Mouse (Mus musculus): ENCODE measurements at regions not wholly inside any gene's neighbourhood (a gene's known extent, or its start where the extent isn't known, plus 50 kb on each side); places are given as distances from the start of the nearest gene placed in this dataset.

GRCm38 (mm10) chr15:86590033-86590432, 375.8 kb downstream of the Tbc1d22a start:
- TF ChIP-seq CTCF (IDR thresholded peaks at IDR 0.05; ENCODE audit: control insufficient read depth, insufficient read depth, insufficient replicate concordance, low read depth, low read length), result no peak
- no peak for TF ChIP-seq POLR2A (IDR thresholded peaks at IDR 0.05; ENCODE audit: control insufficient read depth, low read depth, low read length)
- H3K4me3 ChIP-seq (ENCODE audit: control insufficient read depth, low read depth, low read length), result no peak overlapping the region
- no peaks in the 10 kb centered on the region for H3K27me3 ChIP-seq (ENCODE audit: control insufficient read depth, insufficient read depth, low read length)
- no peaks in the 10 kb centered on the region for H3K36me3 ChIP-seq (ENCODE audit: control insufficient read depth, insufficient read depth, low read length)
- no peaks in the 10 kb centered on the region for H3K4me1 ChIP-seq (ENCODE audit: control insufficient read depth, insufficient read depth, low read length)
- H3K27ac ChIP-seq (ENCODE audit: control insufficient read depth, insufficient read depth, low read depth, low read length), result no peak overlapping the region

- Histone ChIP-seq H3K27ac (ENCODE audit: control insufficient read depth, insufficient read depth, low read depth, low read length) (no peak overlapping the region), H3K4me1 (ENCODE audit: control insufficient read depth, insufficient read depth, low read length) (no peaks in the 10 kb centered on the region), H3K4me3 (ENCODE audit: control insufficient read depth, low read depth, low read length) (no peak overlapping the region), H3K27me3 (ENCODE audit: control insufficient read depth, insufficient read depth, low read length) (no peaks in the 10 kb centered on the region), H3K36me3 (ENCODE audit: control insufficient read depth, insufficient read depth, low read length) (no peaks in the 10 kb centered on the region)
- TF ChIP-seq CTCF (IDR thresholded peaks at IDR 0.05; ENCODE audit: control insufficient read depth, insufficient read depth, insufficient replicate concordance, low read depth, low read length), result no peak
- TF ChIP-seq POLR2A (IDR thresholded peaks at IDR 0.05; ENCODE audit: control insufficient read depth, low read depth, low read length), result no peak
Observed at GRCm38 (mm10) chr15:86590896-86591295, 376.6 kb downstream of the Tbc1d22a start.

- H3K27me3 ChIP-seq (ENCODE audit: control insufficient read depth, insufficient read depth, low read length), result no peaks in the 10 kb centered on the region
- no peaks in the 10 kb centered on the region for H3K4me1 ChIP-seq (ENCODE audit: control insufficient read depth, insufficient read depth, low read length)
- TF ChIP-seq POLR2A (IDR thresholded peaks at IDR 0.05; ENCODE audit: control insufficient read depth, low read depth, low read length) (no peak), CTCF (IDR thresholded peaks at IDR 0.05; ENCODE audit: control insufficient read depth, insufficient read depth, insufficient replicate concordance, low read depth, low read length) (no peak)
- H3K36me3 ChIP-seq (ENCODE audit: control insufficient read depth, insufficient read depth, low read length), result no peaks in the 10 kb centered on the region
- H3K27ac ChIP-seq (ENCODE audit: control insufficient read depth, insufficient read depth, low read depth, low read length), result no peak overlapping the region
- no peak overlapping the region for H3K4me3 ChIP-seq (ENCODE audit: control insufficient read depth, low read depth, low read length)
Observed at GRCm38 (mm10) chr15:86593404-86593803, 379.1 kb downstream of the Tbc1d22a start.

GRCm38 (mm10) chr15:86606411-86606810, 392.2 kb downstream of the Tbc1d22a start:
- TF ChIP-seq CTCF (IDR thresholded peaks at IDR 0.05; ENCODE audit: control insufficient read depth, insufficient read depth, insufficient replicate concordance, low read depth, low read length) (no peak), POLR2A (IDR thresholded peaks at IDR 0.05; ENCODE audit: control insufficient read depth, low read depth, low read length) (no peak)
- Histone ChIP-seq H3K27me3 (ENCODE audit: control insufficient read depth, insufficient read depth, low read length) (no peaks in the 10 kb centered on the region), H3K4me1 (ENCODE audit: control insufficient read depth, insufficient read depth, low read length) (no peaks in the 10 kb centered on the region), H3K27ac (ENCODE audit: control insufficient read depth, insufficient read depth, low read depth, low read length) (no peak overlapping the region), H3K4me3 (ENCODE audit: control insufficient read depth, low read depth, low read length) (no peak overlapping the region), H3K36me3 (ENCODE audit: control insufficient read depth, insufficient read depth, low read length) (no peaks in the 10 kb centered on the region)

GRCm38 (mm10) chr15:86609692-86610091, 395.4 kb downstream of the Tbc1d22a start:
- Histone ChIP-seq H3K4me1 (ENCODE audit: control insufficient read depth, insufficient read depth, low read length) (no peaks in the 10 kb centered on the region), H3K27me3 (ENCODE audit: control insufficient read depth, insufficient read depth, low read length) (no peaks in the 10 kb centered on the region), H3K4me3 (ENCODE audit: control insufficient read depth, low read depth, low read length) (no peak overlapping the region), H3K27ac (ENCODE audit: control insufficient read depth, insufficient read depth, low read depth, low read length) (no peak overlapping the region), H3K36me3 (ENCODE audit: control insufficient read depth, insufficient read depth, low read length) (no peaks in the 10 kb centered on the region)
- TF ChIP-seq POLR2A (IDR thresholded peaks at IDR 0.05; ENCODE audit: control insufficient read depth, low read depth, low read length) (no peak), CTCF (IDR thresholded peaks at IDR 0.05; ENCODE audit: control insufficient read depth, insufficient read depth, insufficient replicate concordance, low read depth, low read length) (no peak)

GRCm38 (mm10) chr15:86631376-86631775, 417.1 kb downstream of the Tbc1d22a start:
- Histone ChIP-seq H3K27me3 (ENCODE audit: control insufficient read depth, insufficient read depth, low read length) (no peaks in the 10 kb centered on the region), H3K4me1 (ENCODE audit: control insufficient read depth, insufficient read depth, low read length) (no peaks in the 10 kb centered on the region), H3K36me3 (ENCODE audit: control insufficient read depth, insufficient read depth, low read length) (no peaks in the 10 kb centered on the region), H3K4me3 (ENCODE audit: control insufficient read depth, low read depth, low read length) (no peak overlapping the region), H3K27ac (ENCODE audit: control insufficient read depth, insufficient read depth, low read depth, low read length) (no peak overlapping the region)
- TF ChIP-seq POLR2A (IDR thresholded peaks at IDR 0.05; ENCODE audit: control insufficient read depth, low read depth, low read length) (no peak), CTCF (IDR thresholded peaks at IDR 0.05; ENCODE audit: control insufficient read depth, insufficient read depth, insufficient replicate concordance, low read depth, low read length) (no peak)

- TF ChIP-seq CTCF (IDR thresholded peaks at IDR 0.05; ENCODE audit: control insufficient read depth, insufficient read depth, insufficient replicate concordance, low read depth, low read length), result no peak
- TF ChIP-seq POLR2A (IDR thresholded peaks at IDR 0.05; ENCODE audit: control insufficient read depth, low read depth, low read length), result no peak
Observed at GRCm38 (mm10) chr15:86645244-86645643, 431.0 kb downstream of the Tbc1d22a start.

GRCm38 (mm10) chr15:86648131-86648530, 433.9 kb downstream of the Tbc1d22a start:
- no peaks in the 10 kb centered on the region for H3K36me3 ChIP-seq (ENCODE audit: control insufficient read depth, insufficient read depth, low read length)
- TF ChIP-seq POLR2A (IDR thresholded peaks at IDR 0.05; ENCODE audit: control insufficient read depth, low read depth, low read length), result no peak
- no peak for TF ChIP-seq CTCF (IDR thresholded peaks at IDR 0.05; ENCODE audit: control insufficient read depth, insufficient read depth, insufficient replicate concordance, low read depth, low read length)
- H3K27me3 ChIP-seq (ENCODE audit: control insufficient read depth, insufficient read depth, low read length), result no peaks in the 10 kb centered on the region
- H3K4me3 ChIP-seq (ENCODE audit: control insufficient read depth, low read depth, low read length), result no peak overlapping the region
- no peak overlapping the region for H3K27ac ChIP-seq (ENCODE audit: control insufficient read depth, insufficient read depth, low read depth, low read length)
- no peaks in the 10 kb centered on the region for H3K4me1 ChIP-seq (ENCODE audit: control insufficient read depth, insufficient read depth, low read length)

More at GRCm38 (mm10) chr15:86645244-86645643, 431.0 kb downstream of the Tbc1d22a start:
- Histone ChIP-seq H3K27me3 (ENCODE audit: control insufficient read depth, insufficient read depth, low read length) (no peaks in the 10 kb centered on the region), H3K27ac (ENCODE audit: control insufficient read depth, insufficient read depth, low read depth, low read length) (no peak overlapping the region), H3K4me3 (ENCODE audit: control insufficient read depth, low read depth, low read length) (no peak overlapping the region), H3K4me1 (ENCODE audit: control insufficient read depth, insufficient read depth, low read length) (no peaks in the 10 kb centered on the region), H3K36me3 (ENCODE audit: control insufficient read depth, insufficient read depth, low read length) (no peaks in the 10 kb centered on the region)

All from testis, adult 2 months (tissue).